Mouse (Mus musculus): ENCODE results near the gene Wnk4.

Gene Wnk4

GRCm38 (mm10) chr11:101245855-101246701 lies 14.3 kb upstream of the Wnk4 start, which contains the start of gene Ramp2:
TSS of gene Ramp2 (plus strand) at chr11:101246028.
- peak; percentile 65 for DNase-seq

- DNase-seq: no peak
Observed at GRCm38 (mm10) chr11:101246702-101247012, 13.7 kb upstream of the Wnk4 start.

GRCm38 (mm10) chr11:101247521-101248030 lies 12.8 kb upstream of the Wnk4 start:
- DNase-seq: no peak

GRCm38 (mm10) chr11:101248258-101248994 lies 11.9 kb upstream of the Wnk4 start:
- DNase-seq: peak; percentile 83

- DNase-seq: no peak
Observed at GRCm38 (mm10) chr11:101251031-101251430, 9.3 kb upstream of the Wnk4 start.

- no peak for DNase-seq
Observed at GRCm38 (mm10) chr11:101252941-101253340, 7.4 kb upstream of the Wnk4 start.

- DNase-seq: peak; percentile 92
Observed at GRCm38 (mm10) chr11:101253613-101254389, 6.6 kb upstream of the Wnk4 start, which contains the start of gene Vps25. TSS of gene Vps25 (plus strand) at chr11:101253707.

GRCm38 (mm10) chr11:101255826-101256775 lies 4.3 kb upstream of the Wnk4 start:
- DNase-seq: no peak

- DNase-seq: no peak
Observed at GRCm38 (mm10) chr11:101259261-101259712, 1.1 kb upstream of the Wnk4 start.

GRCm38 (mm10) chr11:101260826-101261380 lies 536 bp downstream of the Wnk4 start:
- DNase-seq: no peak

- peak; percentile 64 for DNase-seq
Observed at GRCm38 (mm10) chr11:101262272-101262967, 2.1 kb downstream of the Wnk4 start.

GRCm38 (mm10) chr11:101263138-101263988 lies 3.0 kb downstream of the Wnk4 start:
- no peak for DNase-seq

GRCm38 (mm10) chr11:101263989-101264280 lies 3.6 kb downstream of the Wnk4 start:
- DNase-seq: no peak

GRCm38 (mm10) chr11:101264954-101265471 lies 4.6 kb downstream of the Wnk4 start:
- DNase-seq: peak; percentile 40

- no peak for DNase-seq
Observed at GRCm38 (mm10) chr11:101265906-101266305, 5.5 kb downstream of the Wnk4 start.

- peak; percentile 80 for DNase-seq
Observed at GRCm38 (mm10) chr11:101269577-101270116, 9.3 kb downstream of the Wnk4 start.

GRCm38 (mm10) chr11:101272446-101272845 lies 12.1 kb downstream of the Wnk4 start:
- DNase-seq: no peak

- DNase-seq: no peak
Observed at GRCm38 (mm10) chr11:101275309-101275708, 14.9 kb downstream of the Wnk4 start.

GRCm38 (mm10) chr11:101276319-101277070 lies 16.1 kb downstream of the Wnk4 start:
- no peak for DNase-seq

All from retina, postnatal 1 day (tissue).